Mouse (Mus musculus) hindlimb bud, embryonic 11.5 days (tissue): ENCODE results near the gene Ubtf.
A peak's percentile ranks its signal among the peaks of the same experiment; 100 is the strongest.
"Not testable (repeated sequence)": the region's sequence is repeated elsewhere in the genome, so short reads cannot be mapped to it uniquely, and the experiment has no call there.

ENCODE experiments used
- DNase-seq: peaks from one replicate; pipeline ENCODE4 v3.0.0-alpha.2; 2012; ENCODE audit warnings: low read depth, low spot score; ENCODE audit errors: extremely low spot score

The Ubtf gene

GRCm38 (mm10) chr11:102296491-102297472, 22.8 kb downstream of the Ubtf start, which contains the start of gene Atxn7l3:
Atxn7l3 (minus strand) TSS chr11:102296631.
- DNase-seq: peak; percentile 85

GRCm38 (mm10) chr11:102295598-102296471, 23.7 kb downstream of the Ubtf start:
- no peak for DNase-seq

GRCm38 (mm10) chr11:102294887-102295597, 24.5 kb downstream of the Ubtf start:
- no peak for DNase-seq

- no peak for DNase-seq
Observed at GRCm38 (mm10) chr11:102294416-102294815, 25.1 kb downstream of the Ubtf start.

GRCm38 (mm10) chr11:102293971-102294370, 25.6 kb downstream of the Ubtf start:
- DNase-seq: no peak

- no peak for DNase-seq
Observed at GRCm38 (mm10) chr11:102291051-102291535, 28.4 kb downstream of the Ubtf start.

- no peak for DNase-seq
Observed at GRCm38 (mm10) chr11:102290141-102290540, 29.4 kb downstream of the Ubtf start.

- no peak for DNase-seq
Observed at GRCm38 (mm10) chr11:102289511-102290100, 29.9 kb downstream of the Ubtf start.

- DNase-seq: no peak
Observed at GRCm38 (mm10) chr11:102288913-102289312, 30.6 kb downstream of the Ubtf start.

GRCm38 (mm10) chr11:102288027-102288804, 31.3 kb downstream of the Ubtf start:
- no peak for DNase-seq

GRCm38 (mm10) chr11:102287485-102287884, 32.1 kb downstream of the Ubtf start:
- DNase-seq: no peak

- DNase-seq: no peak
Observed at GRCm38 (mm10) chr11:102285095-102285834, 34.3 kb downstream of the Ubtf start.

- peak; percentile 99 for DNase-seq
Observed at GRCm38 (mm10) chr11:102284501-102285094, 34.9 kb downstream of the Ubtf start, which contains the start of gene Tmub2. Tmub2 (plus strand) TSS chr11:102284931.

GRCm38 (mm10) chr11:102283922-102284321, 35.6 kb downstream of the Ubtf start:
- DNase-seq: no peak

GRCm38 (mm10) chr11:102280267-102280666, 39.3 kb downstream of the Ubtf start:
- DNase-seq: not testable (repeated sequence)

- DNase-seq: no peak
Observed at GRCm38 (mm10) chr11:102279595-102279994, 39.9 kb downstream of the Ubtf start.

GRCm38 (mm10) chr11:102277754-102278153, 41.8 kb downstream of the Ubtf start:
- no peak for DNase-seq

- no peak for DNase-seq
Observed at GRCm38 (mm10) chr11:102276411-102276915, 43.1 kb downstream of the Ubtf start.
